ENCODE assay signal across 23 mouse cellular contexts in genomic region chr6:109004443-109004842, GRCm38 (mm10).
DNase-seq lines count a peak whose midpoint lies in the region; ATAC-seq and TF ChIP-seq lines count a peak whose summit lies in the region.
"Had no signal": no experiment of that assay in that cellular context is flagged by ENCODE, and none has a peak within 500 bp of the region (broad histone marks: within the 10 kb centered on the region; RNA-seq: fewer than 3 reads in every experiment).

No protein-coding gene starts in this region.

- 48% methylated on average over 2 of the region's 2 CpGs for WGBS in hindbrain, embryonic 15.5 days
- 91% methylated on average over 2 of the region's 2 CpGs for WGBS in hindbrain, embryonic 11.5 days
- 42% methylated on average over 2 of the region's 2 CpGs for WGBS in midbrain, embryonic 15.5 days
- WGBS in midbrain, embryonic 10.5 days: 78% methylated on average over 2 of the region's 2 CpGs

- no peaks in the 10 kb centered on the region for H3K27me3 ChIP-seq in hindbrain, embryonic 15.5 days
- no peaks in the 10 kb centered on the region for H3K27me3 ChIP-seq in hindbrain, embryonic 11.5 days (ENCODE audit: control insufficient read depth, insufficient read depth, low read length)
- no peaks in the 10 kb centered on the region for H3K27me3 ChIP-seq in midbrain, embryonic 15.5 days (replicated peaks)
- no peaks in the 10 kb centered on the region for H3K27me3 ChIP-seq in midbrain, embryonic 10.5 days (ENCODE audit: low read depth, poor library complexity, severe bottlenecking)
- no peaks in the 10 kb centered on the region for H3K27me3 ChIP-seq in myocyte (ENCODE audit: control insufficient read depth, insufficient read depth, insufficient read length)
- H3K27me3 ChIP-seq: embryonic facial prominence, embryonic 12.5 days; heart, embryonic 12.5 days; hindbrain, embryonic 12.5 days; liver, embryonic 13.5 days had no signal

- no peak for DNase-seq in hindbrain, embryonic 11.5 days (ENCODE audit: low spot score)
- no peak for DNase-seq in midbrain, embryonic 10.5 days (ENCODE audit: low spot score)
- DNase-seq in adipocyte (ENCODE audit: low spot score): peak; percentile 16
- no peak for DNase-seq in adrenal gland, adult 8-10 months
- DNase-seq: adrenal gland, postnatal 25 days; cerebellum, adult 18-20 months; cerebellum, postnatal 14 days; gastrocnemius, postnatal 14 days; heart, adult 11 months; heart, postnatal 10 days; kidney, adult 8-10 months; kidney, postnatal 10 days; liver, embryonic 13.5 days; lung, adult 2 months; lung, postnatal 14 days; thymus, postnatal 25 days had no signal

- H3K9ac ChIP-seq in hindbrain, embryonic 15.5 days: no peak overlapping the region
- H3K9ac ChIP-seq in hindbrain, embryonic 11.5 days (ENCODE audit: low read depth, low read length): no peak overlapping the region
- H3K9ac ChIP-seq in midbrain, embryonic 15.5 days: no peak overlapping the region
- H3K9ac ChIP-seq: embryonic facial prominence, embryonic 12.5 days; heart, embryonic 12.5 days; hindbrain, embryonic 12.5 days; liver, embryonic 13.5 days had no signal

- H3ac ChIP-seq in myocyte (ENCODE audit: control insufficient read depth, insufficient read length): no peak overlapping the region

- ATAC-seq in hindbrain, embryonic 15.5 days (ENCODE audit: low FRiP score, low read depth): no peak
- ATAC-seq in hindbrain, embryonic 11.5 days (ENCODE audit: low FRiP score): no peak
- peak; percentile 87 for ATAC-seq in midbrain, embryonic 15.5 days (replicated peaks)

- H3K4me1 ChIP-seq in hindbrain, embryonic 15.5 days (replicated peaks): no peaks in the 10 kb centered on the region
- H3K4me1 ChIP-seq in hindbrain, embryonic 11.5 days (replicated peaks; ENCODE audit: control insufficient read depth, insufficient read depth, low read length): no peaks in the 10 kb centered on the region
- H3K4me1 ChIP-seq in midbrain, embryonic 15.5 days: no peaks in the 10 kb centered on the region; the same call in 1 of the 2 replicates
- no peaks in the 10 kb centered on the region for H3K4me1 ChIP-seq in midbrain, embryonic 10.5 days
- H3K4me1 ChIP-seq: embryonic facial prominence, embryonic 12.5 days; heart, embryonic 12.5 days; hindbrain, embryonic 12.5 days; liver, embryonic 13.5 days had no signal

- TF ChIP-seq POLR2A in myocyte (IDR thresholded peaks at IDR 0.05; ENCODE audit: insufficient read length, low read depth): no peak

- peak overlapping the region; percentile 15; the same call in 1 of the 2 replicates for H3K27ac ChIP-seq in hindbrain, embryonic 15.5 days (replicated peaks)
- H3K27ac ChIP-seq in hindbrain, embryonic 11.5 days (ENCODE audit: low read depth, low read length): no peak overlapping the region
- H3K27ac ChIP-seq in midbrain, embryonic 15.5 days: peak overlapping the region; percentile 51; the same call in 1 of the 2 replicates
- H3K27ac ChIP-seq in midbrain, embryonic 10.5 days (replicated peaks): no peak overlapping the region
- H3K27ac ChIP-seq: embryonic facial prominence, embryonic 12.5 days; hindbrain, embryonic 12.5 days; left cerebral cortex, adult 2 months; liver, embryonic 13.5 days had no signal

- no peaks in the 10 kb centered on the region for H3K9me3 ChIP-seq in hindbrain, embryonic 15.5 days
- H3K9me3 ChIP-seq in hindbrain, embryonic 11.5 days (ENCODE audit: control insufficient read depth, low read length): no peaks in the 10 kb centered on the region
- H3K9me3 ChIP-seq in midbrain, embryonic 15.5 days: no peaks in the 10 kb centered on the region
- H3K9me3 ChIP-seq in midbrain, embryonic 10.5 days (replicated peaks): no peaks in the 10 kb centered on the region
- H3K9me3 ChIP-seq: embryonic facial prominence, embryonic 12.5 days; heart, embryonic 12.5 days; hindbrain, embryonic 12.5 days; liver, embryonic 13.5 days had no signal

- no peaks in the 10 kb centered on the region for H3K36me3 ChIP-seq in hindbrain, embryonic 15.5 days
- no peaks in the 10 kb centered on the region for H3K36me3 ChIP-seq in hindbrain, embryonic 11.5 days (ENCODE audit: control insufficient read depth, insufficient read depth, low read length)
- H3K36me3 ChIP-seq in midbrain, embryonic 15.5 days (replicated peaks): no peaks in the 10 kb centered on the region
- H3K36me3 ChIP-seq in midbrain, embryonic 10.5 days: no peaks in the 10 kb centered on the region
- H3K36me3 ChIP-seq in myocyte (ENCODE audit: control insufficient read depth, insufficient read depth): no peaks in the 10 kb centered on the region
- H3K36me3 ChIP-seq: embryonic facial prominence, embryonic 12.5 days; heart, embryonic 12.5 days; hindbrain, embryonic 12.5 days; liver, embryonic 13.5 days had no signal

- H3K4me3 ChIP-seq in hindbrain, embryonic 15.5 days: no peak overlapping the region
- H3K4me3 ChIP-seq in hindbrain, embryonic 11.5 days (ENCODE audit: low read depth, low read length): no peak overlapping the region
- H3K4me3 ChIP-seq in midbrain, embryonic 15.5 days: no peak overlapping the region
- no peak overlapping the region for H3K4me3 ChIP-seq in midbrain, embryonic 10.5 days
- H3K4me3 ChIP-seq in myocyte: no peak overlapping the region
- H3K4me3 ChIP-seq: embryonic facial prominence, embryonic 12.5 days; heart, embryonic 12.5 days; hindbrain, embryonic 12.5 days; left cerebral cortex, adult 2 months; liver, embryonic 13.5 days had no signal

- H3K4me2 ChIP-seq in hindbrain, embryonic 15.5 days: no peak overlapping the region
- H3K4me2 ChIP-seq in hindbrain, embryonic 11.5 days (replicated peaks; ENCODE audit: low read depth, low read length): no peak overlapping the region
- no peak overlapping the region for H3K4me2 ChIP-seq in midbrain, embryonic 15.5 days
- H3K4me2 ChIP-seq in myocyte (ENCODE audit: low read depth): peak overlapping the region; percentile 34
- H3K4me2 ChIP-seq: embryonic facial prominence, embryonic 12.5 days; heart, embryonic 12.5 days; hindbrain, embryonic 12.5 days; liver, embryonic 13.5 days had no signal

- H3K79me2 ChIP-seq in myocyte (ENCODE audit: control insufficient read depth, insufficient read depth): no peaks in the 10 kb centered on the region

TF ChIP-seq in myocyte, 11 proteins besides CTCF, POLR2A, EP300 and RAD21:
- TF ChIP-seq CEBPB (IDR thresholded peaks at IDR 0.05; ENCODE audit: insufficient read depth, poor library complexity, severe bottlenecking): peak; percentile 40; the same call in 1 of the 2 replicates
- TF ChIP-seq REST (IDR thresholded peaks at IDR 0.05; ENCODE audit: insufficient read depth, insufficient read length): no peak
- TF ChIP-seq USF1 (IDR thresholded peaks at IDR 0.05; ENCODE audit: low read depth): no peak
- no peak for TF ChIP-seq TCF12 (IDR thresholded peaks at IDR 0.05; ENCODE audit: insufficient read depth, poor library complexity, severe bottlenecking)

Comparison
In these comparisons a context has a peak if more than half of its experiments do, and no peak if none do; other contexts are left out.
1. H3K27ac ChIP-seq: peak in hindbrain, embryonic 15.5 days (single experiment) and midbrain, embryonic 15.5 days (single experiment); none in hindbrain, embryonic 11.5 days (single experiment) and midbrain, embryonic 10.5 days (single experiment).